In genomic region chr3:89511400-89511799, GRCm38 (mm10) we compare ENCODE assay signal across 9 mouse cellular contexts. TPM values are rescaled to one million over a fixed set of nuclear protein-coding genes. Genes with fewer than 3 reads are reported as not detected.
DNase-seq lines count a peak whose midpoint lies in the region; ATAC-seq and TF ChIP-seq lines count a peak whose summit lies in the region.
"Had no signal": no experiment of that assay in that cellular context is flagged by ENCODE, and none has a peak within 500 bp of the region (broad histone marks: within the 10 kb centered on the region; RNA-seq: fewer than 3 reads in every experiment).

No protein-coding gene starts in this region.

- 0 out of 2 replicates have a peak, but pooled peaks cover 3% of the 10 kb centered on the region for H3K27me3 ChIP-seq in intestine, embryonic 14.5 days (replicated peaks; ENCODE audit: control insufficient read depth, insufficient read depth, low read length)
- H3K27me3 ChIP-seq in intestine, postnatal 0 days (replicated peaks; ENCODE audit: control insufficient read depth, insufficient read depth, low read length): peaks cover 8% of the 10 kb centered on the region
- 0 out of 2 replicates have a peak, but pooled peaks cover 3% of the 10 kb centered on the region for H3K27me3 ChIP-seq in embryonic facial prominence, embryonic 14.5 days (replicated peaks; ENCODE audit: control insufficient read depth, insufficient read depth, low read length)
- no peaks in the 10 kb centered on the region for H3K27me3 ChIP-seq in hindbrain, embryonic 16.5 days (replicated peaks; ENCODE audit: control insufficient read depth, insufficient read depth, low read length)
- no peaks in the 10 kb centered on the region; the same call in 1 of the 2 replicates for H3K27me3 ChIP-seq in neural tube, embryonic 12.5 days (replicated peaks)

- WGBS in intestine, embryonic 14.5 days: 31% methylated on average over 15 of the region's 15 CpGs
- WGBS in intestine, postnatal 0 days: 31% methylated on average over 15 of the region's 15 CpGs
- WGBS in embryonic facial prominence, embryonic 14.5 days: 24% methylated on average over 15 of the region's 15 CpGs
- WGBS in hindbrain, embryonic 16.5 days: 13% methylated on average over 15 of the region's 15 CpGs
- 31% methylated on average over 15 of the region's 15 CpGs for WGBS in neural tube, embryonic 12.5 days

- H3K36me3 ChIP-seq in intestine, embryonic 14.5 days (ENCODE audit: control insufficient read depth, insufficient read depth, low read length): no peaks in the 10 kb centered on the region
- no peaks in the 10 kb centered on the region for H3K36me3 ChIP-seq in intestine, postnatal 0 days (ENCODE audit: control insufficient read depth, insufficient read depth)
- H3K36me3 ChIP-seq in embryonic facial prominence, embryonic 14.5 days (ENCODE audit: control insufficient read depth, insufficient read depth, low read length): no peaks in the 10 kb centered on the region
- H3K36me3 ChIP-seq in hindbrain, embryonic 16.5 days (ENCODE audit: control insufficient read depth, insufficient read depth, low read length): no peaks in the 10 kb centered on the region
- H3K36me3 ChIP-seq in neural tube, embryonic 12.5 days: no peaks in the 10 kb centered on the region
- H3K36me3 ChIP-seq: limb, embryonic 15.5 days had no signal

- no peak for DNase-seq in intestine, embryonic 14.5 days (ENCODE audit: low spot score)
- DNase-seq in embryonic facial prominence, embryonic 14.5 days (ENCODE audit: low spot score): no peak
- no peak for DNase-seq in urinary bladder, postnatal 14 days (ENCODE audit: low spot score)
- no peak for DNase-seq in thymus, postnatal 25 days
- no peak for DNase-seq in thymus, postnatal 0 days (ENCODE audit: low spot score)

- ATAC-seq in intestine, embryonic 14.5 days (replicated peaks; ENCODE audit: low FRiP score, low TSS enrichment, low read depth): no peak
- no peak for ATAC-seq in intestine, postnatal 0 days
- ATAC-seq in embryonic facial prominence, embryonic 14.5 days (ENCODE audit: low read depth): peak; percentile 38
- ATAC-seq in hindbrain, embryonic 16.5 days: peak; percentile 79
- peak; percentile 66; the same call in 1 of the 2 replicates for ATAC-seq in neural tube, embryonic 12.5 days (ENCODE audit: low FRiP score, low read depth)

- no peaks in the 10 kb centered on the region for H3K4me1 ChIP-seq in intestine, embryonic 14.5 days (replicated peaks; ENCODE audit: control insufficient read depth, insufficient read depth, low read length)
- H3K4me1 ChIP-seq in intestine, postnatal 0 days (replicated peaks; ENCODE audit: control insufficient read depth, insufficient read depth, low read length): no peaks in the 10 kb centered on the region
- H3K4me1 ChIP-seq in embryonic facial prominence, embryonic 14.5 days (ENCODE audit: control insufficient read depth, insufficient read depth, low read length): peaks cover 11% of the 10 kb centered on the region; the same call in 1 of the 2 replicates
- H3K4me1 ChIP-seq in hindbrain, embryonic 16.5 days (ENCODE audit: control insufficient read depth, insufficient read depth, low read depth, low read length): peaks cover 8% of the 10 kb centered on the region
- H3K4me1 ChIP-seq in neural tube, embryonic 12.5 days: peaks cover 6% of the 10 kb centered on the region; the same call in 1 of the 2 replicates

- peak overlapping the region; percentile 20; the same call in 1 of the 2 replicates for H3K4me2 ChIP-seq in intestine, embryonic 14.5 days (ENCODE audit: low read length)
- H3K4me2 ChIP-seq in intestine, postnatal 0 days (replicated peaks; ENCODE audit: low read depth): no peak overlapping the region; the same call in 1 of the 2 replicates
- H3K4me2 ChIP-seq in embryonic facial prominence, embryonic 14.5 days (ENCODE audit: low read depth, low read length): no peak overlapping the region
- peak overlapping the region; percentile 42 for H3K4me2 ChIP-seq in hindbrain, embryonic 16.5 days (ENCODE audit: low read length)
- peak overlapping the region; percentile 24; the same call in 1 of the 2 replicates for H3K4me2 ChIP-seq in neural tube, embryonic 12.5 days (replicated peaks)
- H3K4me2 ChIP-seq: limb, embryonic 15.5 days had no signal

- H3K4me3 ChIP-seq in intestine, embryonic 14.5 days (ENCODE audit: low read depth, low read length): no peak overlapping the region
- no peak overlapping the region for H3K4me3 ChIP-seq in intestine, postnatal 0 days (ENCODE audit: low read depth, low read length)
- H3K4me3 ChIP-seq in embryonic facial prominence, embryonic 14.5 days (ENCODE audit: low read depth, low read length): 0 out of 2 replicates have a peak overlapping the region, but pooled peaks have one; percentile 13
- no peak overlapping the region for H3K4me3 ChIP-seq in hindbrain, embryonic 16.5 days (ENCODE audit: low read length)
- H3K4me3 ChIP-seq in neural tube, embryonic 12.5 days: no peak overlapping the region
- H3K4me3 ChIP-seq: limb, embryonic 15.5 days had no signal

- TF ChIP-seq CTCF in intestine, postnatal 0 days (IDR thresholded peaks at IDR 0.05; ENCODE audit: low read depth): no peak

- peaks cover 3% of the 10 kb centered on the region for H3K9me3 ChIP-seq in intestine, embryonic 14.5 days (ENCODE audit: control insufficient read depth, low read length)
- H3K9me3 ChIP-seq in intestine, postnatal 0 days (ENCODE audit: control insufficient read depth): no peaks in the 10 kb centered on the region
- peaks cover 3% of the 10 kb centered on the region for H3K9me3 ChIP-seq in embryonic facial prominence, embryonic 14.5 days (ENCODE audit: control insufficient read depth, low read length)
- no peaks in the 10 kb centered on the region; the same call in 1 of the 2 replicates for H3K9me3 ChIP-seq in hindbrain, embryonic 16.5 days (ENCODE audit: control insufficient read depth, low read length)
- H3K9me3 ChIP-seq in neural tube, embryonic 12.5 days: peaks cover 3% of the 10 kb centered on the region; the same call in 1 of the 2 replicates
- H3K9me3 ChIP-seq: limb, embryonic 15.5 days had no signal

- H3K9ac ChIP-seq in intestine, embryonic 14.5 days (ENCODE audit: low read length): no peak overlapping the region
- no peak overlapping the region for H3K9ac ChIP-seq in intestine, postnatal 0 days (ENCODE audit: low read depth, low read length)
- no peak overlapping the region for H3K9ac ChIP-seq in embryonic facial prominence, embryonic 14.5 days (ENCODE audit: low read depth, low read length)
- H3K9ac ChIP-seq in hindbrain, embryonic 16.5 days (ENCODE audit: low read depth, low read length): peak overlapping the region; percentile 33
- H3K9ac ChIP-seq in neural tube, embryonic 12.5 days: no peak overlapping the region
- H3K9ac ChIP-seq: limb, embryonic 15.5 days had no signal

- no peak overlapping the region for H3K27ac ChIP-seq in intestine, embryonic 14.5 days (ENCODE audit: low read depth)
- no peak overlapping the region for H3K27ac ChIP-seq in intestine, postnatal 0 days (ENCODE audit: low read depth, low read length)
- no peak overlapping the region for H3K27ac ChIP-seq in embryonic facial prominence, embryonic 14.5 days (replicated peaks; ENCODE audit: low read depth, low read length)
- no peak overlapping the region for H3K27ac ChIP-seq in hindbrain, embryonic 16.5 days (ENCODE audit: low read depth, low read length)
- H3K27ac ChIP-seq in neural tube, embryonic 12.5 days: no peak overlapping the region
- H3K27ac ChIP-seq: limb, embryonic 15.5 days had no signal

RNA-seq across cellular contexts. Expression of gene Kcnn3, which starts 8.6 kb away (rescaled TPM):
- polyA plus RNA-seq in intestine, embryonic 14.5 days (2014; fragmentation: Nextera tagmentation; extraction: Ambion mirVana): 5.6 and 6.3 TPM in 2 replicates
- polyA plus RNA-seq in intestine, postnatal 0 days (2015; fragmentation: Nextera tagmentation; extraction: Ambion mirVana): 4.6 TPM in 2 replicates
- 3.7 and 4.6 TPM in 2 replicates for polyA plus RNA-seq in embryonic facial prominence, embryonic 14.5 days (2014; fragmentation: Nextera tagmentation; extraction: Ambion mirVana)
- polyA plus RNA-seq in hindbrain, embryonic 16.5 days (2015; fragmentation: Nextera tagmentation; extraction: Ambion mirVana): 9.0 and 10.4 TPM in 2 replicates
- polyA plus RNA-seq in neural tube, embryonic 12.5 days (2016; fragmentation: Nextera tagmentation; extraction: Ambion mirVana): 2.7 and 3.4 TPM in 2 replicates
- 7.3 and 8.8 TPM in 2 replicates for polyA plus RNA-seq in thymus, postnatal 0 days (2015; fragmentation: Nextera tagmentation; extraction: Ambion mirVana)

RNA-seq across cellular contexts. Expression of gene Pmvk, which starts 57.1 kb away (rescaled TPM):
- polyA plus RNA-seq in intestine, embryonic 14.5 days (2014; fragmentation: Nextera tagmentation; extraction: Ambion mirVana): 60.1 and 63.7 TPM in 2 replicates
- 27.7 and 28.4 TPM in 2 replicates for polyA plus RNA-seq in intestine, postnatal 0 days (2015; fragmentation: Nextera tagmentation; extraction: Ambion mirVana)
- polyA plus RNA-seq in embryonic facial prominence, embryonic 14.5 days (2014; fragmentation: Nextera tagmentation; extraction: Ambion mirVana): 45.7 and 48.6 TPM in 2 replicates
- 137 and 156 TPM in 2 replicates for polyA plus RNA-seq in hindbrain, embryonic 16.5 days (2015; fragmentation: Nextera tagmentation; extraction: Ambion mirVana)
- polyA plus RNA-seq in neural tube, embryonic 12.5 days (2016; fragmentation: Nextera tagmentation; extraction: Ambion mirVana): 81.6 and 84.1 TPM in 2 replicates
- 39.3 and 40.3 TPM in 2 replicates for polyA plus RNA-seq in thymus, postnatal 0 days (2015; fragmentation: Nextera tagmentation; extraction: Ambion mirVana)

Comparison
In these comparisons a context has a peak if more than half of its experiments do, and no peak if none do; other contexts are left out.
1. H3K4me2 ChIP-seq: peak in intestine, embryonic 14.5 days (single experiment), hindbrain, embryonic 16.5 days (single experiment) and neural tube, embryonic 12.5 days (single experiment); none in intestine, postnatal 0 days (single experiment) and embryonic facial prominence, embryonic 14.5 days (single experiment).
2. ATAC-seq: peak in embryonic facial prominence, embryonic 14.5 days (single experiment), hindbrain, embryonic 16.5 days (single experiment) and neural tube, embryonic 12.5 days (single experiment); none in intestine, embryonic 14.5 days (single experiment) and intestine, postnatal 0 days (single experiment).